Mouse (Mus musculus) myocyte (in vitro differentiated cells): ENCODE measurements around the gene Ankle1. TPM values are rescaled to one million over a fixed set of nuclear protein-coding genes. Genes with fewer than 3 reads are reported as not detected.
"Not testable (repeated sequence)": the region's sequence is repeated elsewhere in the genome, so short reads cannot be mapped to it uniquely, and the experiment has no call there.

ENCODE experiments used
- H3K27me3 ChIP-seq: one replicate; pipeline ENCODE4 v1.6.1; 2011; ENCODE audit not compliant: control insufficient read depth, insufficient read depth, insufficient read length
- H3K36me3 ChIP-seq: one replicate; pipeline ENCODE4 v1.6.1; 2011; ENCODE audit not compliant: control insufficient read depth, insufficient read depth
- H3K4me2 ChIP-seq: one replicate; pipeline ENCODE4 v1.6.1; 2011; ENCODE audit warnings: low read depth, control low read depth
- H3K4me3 ChIP-seq: one replicate; pipeline ENCODE4 v1.5.1; 2011; ENCODE audit warnings: mild to moderate bottlenecking, control low read depth, moderate library complexity
- H3K79me2 ChIP-seq: one replicate; pipeline ENCODE4 v1.6.1; 2011; ENCODE audit not compliant: control insufficient read depth, insufficient read depth
- H3ac ChIP-seq: one replicate; pipeline ENCODE4 v1.6.1; 2011; ENCODE audit not compliant: control insufficient read depth, insufficient read length
- CEBPB ChIP-seq: IDR thresholded peaks from 2 replicates; pipeline ENCODE4 v1.6.1; 2011; ENCODE audit warnings: mild to moderate bottlenecking, moderate library complexity; ENCODE audit not compliant: poor library complexity, insufficient read depth, severe bottlenecking
- E2F4 ChIP-seq: IDR thresholded peaks from one replicate; pipeline ENCODE4 v1.6.1; 2011; ENCODE audit warnings: mild to moderate bottlenecking, control low read depth, moderate library complexity; ENCODE audit not compliant: insufficient read depth
- MAX ChIP-seq: IDR thresholded peaks from one replicate; pipeline ENCODE4 v1.6.1; 2011; ENCODE audit warnings: low read depth, mild to moderate bottlenecking, control low read depth
- MYOD1 ChIP-seq, 3 experiments: IDR thresholded peaks; one replicate each; pipeline ENCODE4 v1.6.1; 2011; ENCODE audit warnings: control low read depth in 2 of 3, low read depth in 2 of 3, mild to moderate bottlenecking in 2 of 3, moderate library complexity in 1 of 3; ENCODE audit not compliant: insufficient read length in 2 of 3, control insufficient read depth in 1 of 3
- MYOG ChIP-seq, 3 experiments: IDR thresholded peaks; one replicate each; pipeline ENCODE4 v1.6.1; 2011; ENCODE audit warnings: control low read depth in 2 of 3, low read depth in 2 of 3, mild to moderate bottlenecking in 2 of 3; ENCODE audit not compliant: insufficient read length in 2 of 3, control insufficient read depth in 1 of 3, insufficient read depth in 1 of 3
- POLR2A ChIP-seq: IDR thresholded peaks from one replicate; pipeline ENCODE4 v1.6.1; 2011; ENCODE audit warnings: low read depth, mild to moderate bottlenecking, control low read depth, moderate library complexity; ENCODE audit not compliant: insufficient read length
- POLR2AphosphoS2 ChIP-seq: IDR thresholded peaks from one replicate; pipeline ENCODE4 v1.6.1; 2011; ENCODE audit warnings: low read depth, control low read depth; ENCODE audit not compliant: insufficient read length
- REST ChIP-seq: IDR thresholded peaks from one replicate; pipeline ENCODE4 v1.6.1; 2011; ENCODE audit warnings: mild to moderate bottlenecking, control low read depth, moderate library complexity; ENCODE audit not compliant: insufficient read depth, insufficient read length
- SRF ChIP-seq: IDR thresholded peaks from one replicate; pipeline ENCODE4 v1.6.1; 2011; ENCODE audit warnings: low read depth; ENCODE audit not compliant: control insufficient read depth, insufficient read length
- TCF12 ChIP-seq: IDR thresholded peaks from one replicate; pipeline ENCODE4 v1.6.1; 2011; ENCODE audit warnings: mild to moderate bottlenecking, control low read depth; ENCODE audit not compliant: poor library complexity, insufficient read depth, severe bottlenecking
- TCF3 ChIP-seq: IDR thresholded peaks from one replicate; pipeline ENCODE4 v1.6.1; 2011; ENCODE audit warnings: low read depth, control low read depth; ENCODE audit not compliant: insufficient read length
- USF1 ChIP-seq: IDR thresholded peaks from one replicate; pipeline ENCODE4 v1.6.1; 2011; ENCODE audit warnings: low read depth, mild to moderate bottlenecking, control low read depth, moderate library complexity
- polyA plus RNA-seq: library from polyadenylated mRNA; unstranded; fragments of >200 nt; fragmentation: generic; extraction: Trizol; gene quantifications from one replicate; pipeline ENCODE4 v1.2.1, GENCODE M21; 2012; ENCODE audit warnings: missing spikeins

Ankle1 gene
- polyA plus RNA-seq, 1 experiment, result 1.3 TPM

DNA sequence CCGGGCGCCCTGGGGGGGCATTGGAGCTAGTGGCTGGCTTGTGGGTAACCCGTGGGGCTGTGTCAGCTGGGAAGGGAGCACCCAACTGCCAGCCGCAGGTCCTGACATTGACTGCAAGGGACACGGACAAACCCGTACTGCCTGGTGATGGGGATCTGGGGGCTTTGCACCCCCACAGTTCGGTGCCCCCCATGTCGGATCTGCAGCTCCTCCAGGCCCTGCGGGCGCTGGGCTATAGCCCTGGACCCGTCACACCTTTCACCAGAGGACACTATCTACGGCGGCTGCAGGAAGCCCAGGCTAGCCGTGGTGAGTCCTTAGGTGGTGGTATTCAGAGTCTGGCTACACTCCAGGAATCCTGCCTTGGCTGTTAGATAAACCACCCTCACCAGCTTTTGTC lies 1.6 kb downstream of the Ankle1 start:
- Histone ChIP-seq H3ac (no peak overlapping the region), H3K36me3 (peaks cover 5% of the 10 kb centered on the region), H3K27me3 (no peaks in the 10 kb centered on the region), H3K4me3 (no peak overlapping the region), H3K4me2 (no peak overlapping the region), H3K79me2 (no peaks in the 10 kb centered on the region)
- TF ChIP-seq TCF3 (no peak), POLR2AphosphoS2 (no peak)

DNA sequence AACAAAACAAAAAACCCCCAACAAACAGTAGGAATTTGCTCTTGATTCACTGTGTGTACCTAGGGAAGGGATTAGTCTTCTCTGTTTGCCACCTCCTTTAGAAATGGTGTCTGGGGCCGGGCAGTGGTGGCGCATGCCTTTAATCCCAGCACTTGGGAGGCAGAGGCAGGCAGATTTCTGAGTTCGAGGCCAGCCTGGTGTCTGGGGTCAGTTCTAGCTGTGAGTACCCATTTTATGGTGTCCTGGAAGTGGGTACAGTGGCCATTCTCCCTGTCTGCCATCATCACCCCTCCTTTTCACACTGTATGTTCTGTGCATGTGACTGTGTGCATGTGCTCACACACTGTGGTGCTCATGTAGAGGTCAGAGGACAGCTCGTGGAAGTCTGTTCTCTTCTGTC lies 2.4 kb downstream of the Ankle1 start:
- TF ChIP-seq E2F4 (no peak), POLR2AphosphoS2 (no peak), MAX (no peak), CEBPB (no peak), MYOG (IDR thresholded peaks at IDR 0.05; ENCODE audit: control insufficient read depth in 1 of 3, insufficient read depth in 1 of 3, insufficient read length in 2 of 3, low read depth in 2 of 3) (no peak), MYOD1 (IDR thresholded peaks at IDR 0.05; ENCODE audit: control insufficient read depth in 1 of 3, insufficient read length in 2 of 3, low read depth in 2 of 3) (no peak), USF1 (no peak), TCF3 (no peak), SRF (no peak), POLR2A (no peak), REST (no peak)
- Histone ChIP-seq H3K36me3 (peaks cover 5% of the 10 kb centered on the region), H3K27me3 (no peaks in the 10 kb centered on the region), H3ac (no peak overlapping the region), H3K79me2 (no peaks in the 10 kb centered on the region), H3K4me3 (no peak overlapping the region), H3K4me2 (no peak overlapping the region)

DNA sequence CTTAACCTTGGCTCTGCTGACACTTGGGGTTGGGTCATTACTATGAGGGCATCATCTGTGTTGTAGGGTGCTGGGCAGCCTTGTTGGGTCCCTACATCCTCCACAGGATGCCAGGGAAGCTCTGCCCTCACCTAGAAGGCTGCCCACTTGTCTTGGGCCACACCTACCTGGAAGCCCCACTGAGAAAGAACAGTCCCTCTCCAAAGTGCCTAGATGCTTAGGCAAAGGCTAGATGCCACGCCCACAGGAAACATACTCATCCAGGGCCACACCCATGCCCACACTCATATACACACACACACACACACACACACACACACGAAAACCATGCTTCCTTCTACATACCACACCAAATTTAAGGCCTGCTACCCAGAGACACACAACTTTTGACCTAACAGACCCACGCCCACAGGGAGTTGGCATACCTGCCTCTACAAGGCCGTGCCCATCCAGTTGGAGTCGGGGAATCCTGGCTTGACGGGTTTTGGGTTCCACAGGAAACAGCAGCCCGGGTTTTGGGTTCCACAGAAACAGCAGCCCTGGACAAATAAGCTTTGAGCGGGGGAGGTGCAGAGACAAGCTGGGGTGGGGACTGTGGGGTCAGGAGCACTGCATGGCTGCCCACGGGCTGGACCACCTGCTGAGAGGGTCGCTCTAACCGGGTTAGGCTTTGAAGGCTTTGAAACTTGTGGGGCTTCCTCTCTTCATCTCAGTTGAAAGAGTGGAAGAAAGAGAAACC lies 5.9 kb downstream of the Ankle1 start:
- Histone ChIP-seq H3K4me3 (no peak overlapping the region), H3K36me3 (peaks cover 5% of the 10 kb centered on the region), H3K27me3 (no peaks in the 10 kb centered on the region), H3K79me2 (no peaks in the 10 kb centered on the region), H3K4me2 (peak overlapping the region; percentile 6), H3ac (no peak overlapping the region)
- TF ChIP-seq TCF3 (no peak), POLR2A (no peak), CEBPB (no peak), E2F4 (no peak), POLR2AphosphoS2 (peak; percentile 73), MYOG (IDR thresholded peaks at IDR 0.05; ENCODE audit: control insufficient read depth in 1 of 3, insufficient read depth in 1 of 3, insufficient read length in 2 of 3, low read depth in 2 of 3) (no peak), SRF (no peak)

DNA sequence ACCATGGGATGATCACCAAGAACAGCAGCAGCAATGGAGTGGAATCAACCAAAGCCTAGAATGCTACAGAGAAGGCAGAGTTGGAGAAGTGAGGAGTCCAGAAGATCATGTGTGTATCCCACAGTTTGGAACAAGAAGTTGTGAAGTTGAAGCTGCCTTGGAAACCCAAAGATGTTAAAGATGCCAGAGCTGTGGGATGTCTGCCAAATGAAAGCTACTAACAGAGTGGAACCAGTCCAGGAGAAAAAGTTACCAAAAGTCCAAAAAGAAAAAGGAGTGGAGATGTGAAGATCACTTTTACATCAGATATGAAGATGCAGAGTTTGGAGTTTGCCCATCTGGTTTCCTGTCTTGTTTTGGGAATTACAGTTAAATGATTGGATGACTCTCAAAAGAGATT lies 16.3 kb downstream of the Ankle1 start:
- no peaks in the 10 kb centered on the region for H3K27me3 ChIP-seq
- H3K79me2 ChIP-seq, result no peaks in the 10 kb centered on the region
- TF ChIP-seq MAX (no peak), SRF (no peak), E2F4 (no peak), MYOD1 (IDR thresholded peaks at IDR 0.05; ENCODE audit: control insufficient read depth in 1 of 3, insufficient read length in 2 of 3, low read depth in 2 of 3) (no peak), TCF3 (no peak), TCF12 (no peak), CEBPB (no peak), USF1 (no peak), POLR2AphosphoS2 (no peak), POLR2A (no peak)
- H3K4me2 ChIP-seq, result no peak overlapping the region
- H3K36me3 ChIP-seq, result no peaks in the 10 kb centered on the region
- H3K4me3 ChIP-seq, result no peak overlapping the region
- H3ac ChIP-seq, result no peak overlapping the region

DNA sequence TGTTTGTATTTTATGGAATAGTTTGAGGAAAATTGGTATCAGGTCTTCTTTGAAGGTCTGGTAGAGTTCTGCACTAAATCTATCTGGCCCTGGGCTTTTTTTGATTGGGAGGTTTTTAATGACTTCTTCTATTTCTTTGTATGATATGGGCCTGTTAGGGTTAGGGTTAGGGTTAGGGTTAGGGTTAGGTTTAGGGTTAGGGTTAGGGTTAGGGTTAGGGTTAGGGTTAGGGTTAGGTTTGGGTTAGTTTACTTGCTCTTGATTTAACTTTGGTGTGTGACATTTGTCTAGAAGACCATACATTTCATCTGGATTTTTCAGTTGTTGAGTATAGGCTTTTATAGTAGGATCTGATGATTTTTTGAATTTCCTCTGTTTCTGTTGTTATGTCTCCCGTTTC lies 27.1 kb downstream of the Ankle1 start:
- H3K4me2 ChIP-seq, H3K27me3 ChIP-seq, H3K4me3 ChIP-seq, H3K36me3 ChIP-seq, H3K79me2 ChIP-seq, H3ac ChIP-seq: not testable (repeated sequence)

DNA sequence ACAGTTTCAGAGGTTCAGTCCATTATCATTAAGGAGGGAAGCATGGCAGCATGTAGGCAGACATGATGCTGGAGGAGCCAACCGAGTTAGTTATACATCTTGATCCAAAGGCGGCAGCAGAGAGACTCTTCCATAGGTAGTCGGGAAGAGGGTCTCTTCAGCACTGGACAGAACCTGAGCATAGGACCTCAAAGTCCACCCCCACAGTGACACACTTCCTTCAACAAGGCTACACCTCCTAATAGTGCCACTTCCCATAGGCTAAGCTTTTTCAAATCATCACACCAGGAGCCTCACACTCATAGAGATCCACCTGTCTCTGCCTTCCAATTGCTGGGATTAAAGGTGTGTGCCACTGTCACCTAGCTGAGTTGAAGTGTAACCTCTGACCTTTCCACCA lies 31.2 kb downstream of the Ankle1 start:
- no peak overlapping the region for H3K4me3 ChIP-seq
- no peak overlapping the region for H3ac ChIP-seq
- H3K27me3 ChIP-seq, result no peaks in the 10 kb centered on the region
- TF ChIP-seq USF1, result no peak
- no peaks in the 10 kb centered on the region for H3K36me3 ChIP-seq
- no peaks in the 10 kb centered on the region for H3K79me2 ChIP-seq
- no peak overlapping the region for H3K4me2 ChIP-seq
